Mouse (Mus musculus) heart, postnatal 0 days (tissue): ENCODE measurements around the gene Efna4. TPM values are rescaled to one million over a fixed set of nuclear protein-coding genes. Genes with fewer than 3 reads are reported as not detected.

Experiments
- ATAC-seq: fragments of 200-750 bp; cut with Nextera tagmentation; 2 replicates; pipeline ENCODE4 v1.8.0; 2017; ENCODE audit warnings: low read depth, moderate number of reproducible peaks, moderate library complexity; ENCODE audit not compliant: insufficient read depth
- DNase-seq: peaks from one replicate; pipeline ENCODE4 v3.0.0-alpha.2; 2016; ENCODE audit warnings: low spot score
- H3K27ac ChIP-seq: fragments of 300-500 bp; sonication (generic); 2 replicates; pipeline ENCODE4 v1.5.1; 2014; ENCODE audit warnings: low read depth, mild to moderate bottlenecking
- H3K27me3 ChIP-seq: fragments of 300-500 bp; sonication (generic); 2 replicates; pipeline ENCODE4 v1.6.1; 2014; ENCODE audit warnings: low read length, mixed read lengths; ENCODE audit not compliant: control insufficient read depth, insufficient read depth
- H3K36me3 ChIP-seq: fragments of 300-500 bp; sonication (generic); replicated peaks from 2 replicates; pipeline ENCODE4 v1.6.1; 2014; ENCODE audit warnings: low read length, mixed read lengths; ENCODE audit not compliant: control insufficient read depth, insufficient read depth
- H3K4me1 ChIP-seq: fragments of 300-500 bp; sonication (generic); 2 replicates; pipeline ENCODE4 v1.6.1; 2014; ENCODE audit warnings: antibody characterized with exemption; ENCODE audit not compliant: control insufficient read depth, insufficient read depth
- H3K4me2 ChIP-seq: fragments of 300-500 bp; sonication (generic); 2 replicates; pipeline ENCODE4 v1.6.1; 2014; ENCODE audit warnings: low read depth, mild to moderate bottlenecking, low read length, moderate library complexity
- H3K4me3 ChIP-seq: fragments of 300-500 bp; sonication (generic); 2 replicates; pipeline ENCODE4 v1.5.1; 2014; ENCODE audit warnings: low read depth, low read length
- H3K9ac ChIP-seq: fragments of 300-500 bp; sonication (generic); replicated peaks from 2 replicates; pipeline ENCODE4 v1.6.1; 2014; ENCODE audit warnings: low read depth, low read length, mixed read lengths
- H3K9me3 ChIP-seq: fragments of 300-500 bp; sonication (generic); replicated peaks from 2 replicates; pipeline ENCODE4 v1.6.1; 2016; ENCODE audit warnings: low read length; ENCODE audit not compliant: control insufficient read depth
- CTCF ChIP-seq: IDR thresholded peaks from 2 replicates; pipeline ENCODE4 v1.5.1; 2016; ENCODE audit warnings: antibody characterized with exemption, control low read depth, low read depth
- EP300 ChIP-seq: IDR thresholded peaks from 2 replicates; pipeline ENCODE4 v1.6.1; 2016; ENCODE audit warnings: antibody characterized with exemption, low read depth
- WGBS: fragments of 180-500 bp; shearing (Covaris S2); extraction: QIAGEN DNeasy Blood & Tissue Kit; methylation state at CpG from one replicate; pipeline ENCODE4 v1.1.7; 2014; 5-methylcytosine and 5-hydroxymethylcytosine counted together
- polyA plus RNA-seq: library from polyadenylated mRNA; unstranded; fragments of >200 nt; fragmentation: Nextera tagmentation; extraction: Ambion mirVana; gene quantifications from 2 replicates; pipeline ENCODE4 v1.2.1, GENCODE M21; 2015
- total RNA-seq: library from RNA; depleted of rRNA; stranded (reverse); fragments of >200 nt; gene quantifications from 2 replicates; pipeline ENCODE4 v1.2.3, GENCODE M21; 2014; ENCODE audit warnings: low replicate concordance; rRNA removed

Efna4 gene
- total and polyA plus RNA-seq, 2 experiments from 2014 or later: 2.6 to 2.7 TPM

- Histone ChIP-seq H3K9ac (no peak overlapping the region), H3K4me2 (no peak overlapping the region), H3K27ac (no peak overlapping the region), H3K27me3 (no peaks in the 10 kb centered on the region), H3K9me3 (no peaks in the 10 kb centered on the region), H3K36me3 (no peaks in the 10 kb centered on the region), H3K4me1 (peaks cover 13% of the 10 kb centered on the region), H3K4me3 (no peak overlapping the region)
- ATAC-seq (no peak), DNase-seq (no peak)
- no peak for TF ChIP-seq CTCF
- TF ChIP-seq EP300: no peak
- 80% methylated on average over 3 of the region's 3 CpGs for WGBS
These were observed 53.6 kb downstream of the Efna4 start for GRCm38 (mm10) chr3:89284261-89284660.

Other genes starting within 250 kb of the Efna4 start
- 8.7 and 9.8 TPM in 2 replicates for gene Rusc1, start 244.7 kb downstream of the Efna4 start, total RNA-seq
- 8.5 and 8.6 TPM in 2 replicates for gene Rusc1, start 244.7 kb downstream of the Efna4 start, polyA plus RNA-seq
- not detected in 2 replicates for gene Gm43738, start 236.9 kb downstream of the Efna4 start, total RNA-seq
- not detected in 2 replicates for gene Gm43738, start 236.9 kb downstream of the Efna4 start, polyA plus RNA-seq
- 111 and 131 TPM in 2 replicates for gene Fdps, start 236.1 kb downstream of the Efna4 start, total RNA-seq
- 72.8 and 81.1 TPM in 2 replicates for gene Fdps, start 236.1 kb downstream of the Efna4 start, polyA plus RNA-seq
- not detected in 2 replicates for gene Pklr, start 201.9 kb downstream of the Efna4 start, total RNA-seq
- gene Pklr, start 201.9 kb downstream of the Efna4 start, polyA plus RNA-seq: 0.04 TPM in 1 of 2 replicates, not detected in the other
- 1.1 TPM in 1 of 2 replicates, not detected in the other for gene Hcn3, start 177.8 kb downstream of the Efna4 start, total RNA-seq
- gene Hcn3, start 177.8 kb downstream of the Efna4 start, polyA plus RNA-seq: 0.15 and 0.32 TPM in 2 replicates
- 22.7 and 24.7 TPM in 2 replicates for gene Clk2, start 173.2 kb downstream of the Efna4 start, total RNA-seq
- gene Clk2, start 173.2 kb downstream of the Efna4 start, polyA plus RNA-seq: 8.2 and 8.5 TPM in 2 replicates
- 54.4 and 60.7 TPM in 2 replicates for gene Scamp3, start 160.6 kb downstream of the Efna4 start, total RNA-seq
- gene Scamp3, start 160.6 kb downstream of the Efna4 start, polyA plus RNA-seq: 65.9 and 70.3 TPM in 2 replicates
- gene Fam189b, start 154.9 kb downstream of the Efna4 start, total RNA-seq: 2.1 and 2.2 TPM in 2 replicates
- 5.6 and 5.7 TPM in 2 replicates for gene Fam189b, start 154.9 kb downstream of the Efna4 start, polyA plus RNA-seq
- gene Gba, start 135.1 kb downstream of the Efna4 start, total RNA-seq: 36.2 and 36.4 TPM in 2 replicates
- 20.1 and 20.8 TPM in 2 replicates for gene Gba, start 135.1 kb downstream of the Efna4 start, polyA plus RNA-seq
- 21.4 and 26.4 TPM in 2 replicates for gene Thbs3, start 122.8 kb downstream of the Efna4 start, total RNA-seq
- gene Thbs3, start 122.8 kb downstream of the Efna4 start, polyA plus RNA-seq: 16.4 and 17.4 TPM in 2 replicates
- gene Mtx1, start 110.9 kb downstream of the Efna4 start, total RNA-seq: 101 and 247 TPM in 2 replicates
- 96.7 and 99.3 TPM in 2 replicates for gene Mtx1, start 110.9 kb downstream of the Efna4 start, polyA plus RNA-seq
- 9.3 TPM in 1 of 2 replicates, not detected in the other for gene Muc1, start 109.0 kb downstream of the Efna4 start, total RNA-seq
- 0.20 and 0.69 TPM in 2 replicates for gene Muc1, start 109.0 kb downstream of the Efna4 start, polyA plus RNA-seq
- 41.8 and 76.1 TPM in 2 replicates for gene Krtcap2, start 92.1 kb downstream of the Efna4 start, total RNA-seq
- 192 and 216 TPM in 2 replicates for gene Krtcap2, start 92.1 kb downstream of the Efna4 start, polyA plus RNA-seq
- gene Trim46, start 91.7 kb downstream of the Efna4 start, total RNA-seq: 0.08 and 0.62 TPM in 2 replicates
- 0.44 and 0.45 TPM in 2 replicates for gene Trim46, start 91.7 kb downstream of the Efna4 start, polyA plus RNA-seq
- gene Dpm3, start 78.7 kb downstream of the Efna4 start, total RNA-seq: 271 and 450 TPM in 2 replicates
- 80.3 and 85.9 TPM in 2 replicates for gene Dpm3, start 78.7 kb downstream of the Efna4 start, polyA plus RNA-seq
- 33.7 and 54.2 TPM in 2 replicates for gene Slc50a1, start 67.5 kb downstream of the Efna4 start, total RNA-seq
- gene Slc50a1, start 67.5 kb downstream of the Efna4 start, polyA plus RNA-seq: 50.7 and 52.0 TPM in 2 replicates
- gene Efna1, start 56.9 kb downstream of the Efna4 start, total RNA-seq: 43.1 and 46.2 TPM in 2 replicates
- 37.2 and 38.4 TPM in 2 replicates for gene Efna1, start 56.9 kb downstream of the Efna4 start, polyA plus RNA-seq
- not detected in 2 replicates for gene Efna3, start 15.1 kb downstream of the Efna4 start, total RNA-seq
- 0.12 and 0.44 TPM in 2 replicates for gene Efna3, start 15.1 kb downstream of the Efna4 start, polyA plus RNA-seq
- 99.0 and 115 TPM in 2 replicates for gene Adam15, start 12.0 kb upstream of the Efna4 start, total RNA-seq
- gene Adam15, start 12.0 kb upstream of the Efna4 start, polyA plus RNA-seq: 72.3 and 82.2 TPM in 2 replicates
- gene Dcst2, start 23.9 kb upstream of the Efna4 start, total RNA-seq: 0.39 TPM in 1 of 2 replicates, not detected in the other
- gene Dcst2, start 23.9 kb upstream of the Efna4 start, polyA plus RNA-seq: 0.07 TPM in 1 of 2 replicates, not detected in the other
- 0.50 TPM in 1 of 2 replicates, not detected in the other for gene Dcst1, start 27.2 kb upstream of the Efna4 start, total RNA-seq
- 0.10 and 0.29 TPM in 2 replicates for gene Dcst1, start 27.2 kb upstream of the Efna4 start, polyA plus RNA-seq
- 13.8 and 18.4 TPM in 2 replicates for gene Zbtb7b, start 56.7 kb upstream of the Efna4 start, total RNA-seq
- gene Zbtb7b, start 56.7 kb upstream of the Efna4 start, polyA plus RNA-seq: 2.4 and 2.6 TPM in 2 replicates
- gene Lenep, start 64.8 kb upstream of the Efna4 start, total RNA-seq: not detected in 2 replicates
- not detected in 2 replicates for gene Lenep, start 64.8 kb upstream of the Efna4 start, polyA plus RNA-seq
- gene Flad1, start 73.8 kb upstream of the Efna4 start, total RNA-seq: 50.9 and 79.3 TPM in 2 replicates
- gene Flad1, start 73.8 kb upstream of the Efna4 start, polyA plus RNA-seq: 46.6 and 50.8 TPM in 2 replicates
- gene Cks1b, start 80.4 kb upstream of the Efna4 start, total RNA-seq: 83.7 and 100 TPM in 2 replicates
- 127 and 129 TPM in 2 replicates for gene Cks1b, start 80.4 kb upstream of the Efna4 start, polyA plus RNA-seq
- gene Shc1, start 80.4 kb upstream of the Efna4 start, total RNA-seq: 82.1 and 125 TPM in 2 replicates
- gene Shc1, start 80.4 kb upstream of the Efna4 start, polyA plus RNA-seq: 35.0 and 35.8 TPM in 2 replicates
- 24.1 and 49.8 TPM in 2 replicates for gene Pygo2, start 92.2 kb upstream of the Efna4 start, total RNA-seq
- 9.6 and 10.4 TPM in 2 replicates for gene Pygo2, start 92.2 kb upstream of the Efna4 start, polyA plus RNA-seq
- 73.2 and 81.0 TPM in 2 replicates for gene Pbxip1, start 98.7 kb upstream of the Efna4 start, total RNA-seq
- gene Pbxip1, start 98.7 kb upstream of the Efna4 start, polyA plus RNA-seq: 75.7 and 84.4 TPM in 2 replicates
- 26.2 and 38.0 TPM in 2 replicates for gene Pmvk, start 116.5 kb upstream of the Efna4 start, total RNA-seq
- gene Pmvk, start 116.5 kb upstream of the Efna4 start, polyA plus RNA-seq: 50.7 and 52.9 TPM in 2 replicates
- 4.7 and 4.9 TPM in 2 replicates for gene Kcnn3, start 182.1 kb upstream of the Efna4 start, total RNA-seq
- 1.5 TPM in 2 replicates for gene Kcnn3, start 182.1 kb upstream of the Efna4 start, polyA plus RNA-seq